Mouse (Mus musculus) midbrain, embryonic 11.5 days (tissue): ENCODE measurements around the gene Gls. TPM values are rescaled to one million over a fixed set of nuclear protein-coding genes. Genes with fewer than 3 reads are reported as not detected.

ENCODE experiments used
- ATAC-seq: fragments of 200-750 bp; cut with Nextera tagmentation; 2 replicates; pipeline ENCODE4 v1.8.0; 2017; ENCODE audit warnings: moderate TSS enrichment, moderate library complexity; ENCODE audit not compliant: low FRiP score
- DNase-seq: peaks from one replicate; pipeline ENCODE4 v3.0.0; 2015; ENCODE audit warnings: low spot score; ENCODE audit errors: missing footprints
- H3K27ac ChIP-seq: fragments of 300-500 bp; sonication (generic); 2 replicates; pipeline ENCODE4 v1.5.1; 2014; ENCODE audit warnings: low read depth, low read length
- H3K27me3 ChIP-seq: fragments of 300-500 bp; sonication (generic); 2 replicates; pipeline ENCODE4 v1.6.1; 2014; ENCODE audit warnings: mild to moderate bottlenecking, low read length, moderate library complexity, mixed read lengths; ENCODE audit not compliant: control insufficient read depth, insufficient read depth
- H3K36me3 ChIP-seq: fragments of 300-500 bp; sonication (generic); 2 replicates; pipeline ENCODE4 v1.6.1; 2014; ENCODE audit warnings: mild to moderate bottlenecking, low read length, moderate library complexity, mixed read lengths; ENCODE audit not compliant: control insufficient read depth, insufficient read depth
- H3K4me1 ChIP-seq: fragments of 300-500 bp; sonication (generic); 2 replicates; pipeline ENCODE4 v1.6.1; 2014; ENCODE audit warnings: low read length; ENCODE audit not compliant: control insufficient read depth, insufficient read depth
- H3K4me2 ChIP-seq: fragments of 300-500 bp; sonication (generic); 2 replicates; pipeline ENCODE4 v1.6.1; 2014; ENCODE audit warnings: mild to moderate bottlenecking, moderate library complexity
- H3K4me3 ChIP-seq: fragments of 300-500 bp; sonication (generic); 2 replicates; pipeline ENCODE4 v1.5.1; 2014; ENCODE audit warnings: low read depth, low read length
- H3K9ac ChIP-seq: fragments of 300-500 bp; sonication (generic); 2 replicates; pipeline ENCODE4 v1.6.1; 2014; ENCODE audit warnings: low read length
- H3K9me3 ChIP-seq: fragments of 300-500 bp; sonication (generic); 2 replicates; pipeline ENCODE4 v1.6.1; 2016; ENCODE audit warnings: low read length; ENCODE audit not compliant: control insufficient read depth
- WGBS: fragments of 180-500 bp; shearing (Covaris S2); extraction: QIAGEN DNeasy Blood & Tissue Kit; methylation state at CpG from one replicate; pipeline ENCODE4 v1.1.7; 2014; 5-methylcytosine and 5-hydroxymethylcytosine counted together
- polyA plus RNA-seq: library from polyadenylated mRNA; unstranded; fragments of >200 nt; fragmentation: Nextera tagmentation; extraction: Ambion mirVana; gene quantifications from 2 replicates; pipeline ENCODE4 v1.2.1, GENCODE M21; 2014

Gene Gls
- polyA plus RNA-seq, 1 experiment from 2014 or later = 28.8 TPM

- Histone ChIP-seq H3K36me3 (no peaks in the 10 kb centered on the region), H3K9me3 (no peaks in the 10 kb centered on the region), H3K9ac (no peak overlapping the region), H3K4me3 (no peak overlapping the region), H3K4me2 (no peak overlapping the region), H3K4me1 (no peaks in the 10 kb centered on the region), H3K27ac (no peak overlapping the region), H3K27me3 (no peaks in the 10 kb centered on the region)
- peak; percentile 89 for DNase-seq
- WGBS = 4% methylated on average over 3 of the region's 3 CpGs
- ATAC-seq = peak; percentile 48; the same call in 1 of the 2 replicates
Measured at GRCm38 (mm10) chr1:52170057-52170456, 63.0 kb downstream of the Gls start.

GRCm38 (mm10) chr1:52166652-52167220, 66.3 kb downstream of the Gls start:
- Histone ChIP-seq H3K4me3 (no peak overlapping the region), H3K4me2 (no peak overlapping the region), H3K9ac (no peak overlapping the region), H3K4me1 (no peaks in the 10 kb centered on the region), H3K9me3 (no peaks in the 10 kb centered on the region), H3K27me3 (no peaks in the 10 kb centered on the region), H3K36me3 (no peaks in the 10 kb centered on the region), H3K27ac (no peak overlapping the region)
- DNase-seq (peak; percentile 77), ATAC-seq (no peak)
- 80% methylated on average over 14 of the region's 14 CpGs for WGBS

- 89% methylated on average over 5 of the region's 5 CpGs for WGBS
- H3K27me3 ChIP-seq = no peaks in the 10 kb centered on the region
- no peak overlapping the region for H3K4me2 ChIP-seq
- no peaks in the 10 kb centered on the region for H3K9me3 ChIP-seq
- DNase-seq (peak; percentile 65), ATAC-seq (no peak)
- no peaks in the 10 kb centered on the region for H3K4me1 ChIP-seq
- no peaks in the 10 kb centered on the region for H3K36me3 ChIP-seq
- H3K4me3 ChIP-seq = no peak overlapping the region
- no peak overlapping the region for H3K9ac ChIP-seq
- no peak overlapping the region for H3K27ac ChIP-seq
Measured at GRCm38 (mm10) chr1:52163707-52164457, 69.2 kb downstream of the Gls start.

- Histone ChIP-seq H3K27ac (no peak overlapping the region), H3K4me1 (no peaks in the 10 kb centered on the region), H3K9ac (no peak overlapping the region), H3K27me3 (no peaks in the 10 kb centered on the region), H3K36me3 (no peaks in the 10 kb centered on the region), H3K4me3 (no peak overlapping the region), H3K4me2 (no peak overlapping the region), H3K9me3 (no peaks in the 10 kb centered on the region)
- ATAC-seq (no peak), DNase-seq (no peak)
- WGBS = 92% methylated on average over 8 of the region's 8 CpGs
Measured at GRCm38 (mm10) chr1:52161151-52161550, 71.9 kb downstream of the Gls start.

GRCm38 (mm10) chr1:52158490-52159381, 74.3 kb downstream of the Gls start:
- 81% methylated on average over 17 of the region's 17 CpGs for WGBS
- no peak for DNase-seq

GRCm38 (mm10) chr1:52158040-52158439, 75.0 kb downstream of the Gls start:
- ATAC-seq = no peak

More at GRCm38 (mm10) chr1:52158490-52159381, 74.3 kb downstream of the Gls start:
- Histone ChIP-seq H3K4me2 (no peak overlapping the region), H3K4me3 (no peak overlapping the region), H3K36me3 (no peaks in the 10 kb centered on the region), H3K9ac (no peak overlapping the region), H3K4me1 (no peaks in the 10 kb centered on the region), H3K9me3 (no peaks in the 10 kb centered on the region), H3K27me3 (no peaks in the 10 kb centered on the region), H3K27ac (no peak overlapping the region)
- ATAC-seq = no peak

GRCm38 (mm10) chr1:52156351-52156750, 76.7 kb downstream of the Gls start:
- 88% methylated on average over 10 of the region's 10 CpGs for WGBS

More at GRCm38 (mm10) chr1:52158040-52158439, 75.0 kb downstream of the Gls start:
- Histone ChIP-seq H3K4me1 (no peaks in the 10 kb centered on the region), H3K9me3 (no peaks in the 10 kb centered on the region), H3K4me2 (no peak overlapping the region), H3K36me3 (no peaks in the 10 kb centered on the region), H3K4me3 (no peak overlapping the region), H3K9ac (no peak overlapping the region), H3K27ac (no peak overlapping the region), H3K27me3 (no peaks in the 10 kb centered on the region)
- WGBS = 96% methylated on average over 2 of the region's 2 CpGs
- no peak for DNase-seq

GRCm38 (mm10) chr1:52154890-52155289, 78.1 kb downstream of the Gls start:
- DNase-seq (no peak), ATAC-seq (no peak)
- Histone ChIP-seq H3K36me3 (no peaks in the 10 kb centered on the region), H3K27me3 (no peaks in the 10 kb centered on the region), H3K9me3 (no peaks in the 10 kb centered on the region), H3K4me3 (no peak overlapping the region), H3K9ac (no peak overlapping the region), H3K27ac (no peak overlapping the region), H3K4me1 (peaks cover 7% of the 10 kb centered on the region), H3K4me2 (no peak overlapping the region)
- WGBS = 80% methylated on average over 8 of the region's 8 CpGs

More at GRCm38 (mm10) chr1:52156351-52156750, 76.7 kb downstream of the Gls start:
- H3K9ac ChIP-seq = no peak overlapping the region
- ATAC-seq = no peak
- H3K27ac ChIP-seq = no peak overlapping the region
- no peaks in the 10 kb centered on the region for H3K27me3 ChIP-seq
- no peaks in the 10 kb centered on the region for H3K36me3 ChIP-seq
- H3K4me3 ChIP-seq = no peak overlapping the region
- peak; percentile 49 for DNase-seq
- no peaks in the 10 kb centered on the region for H3K4me1 ChIP-seq
- H3K4me2 ChIP-seq = no peak overlapping the region
- H3K9me3 ChIP-seq = no peaks in the 10 kb centered on the region
